Comparison of ENCODE assay signal across 8 mouse cellular contexts in genomic region chr15:81810150-81810549, GRCm38 (mm10). TPM values are rescaled to one million over a fixed set of nuclear protein-coding genes. Genes with fewer than 3 reads are reported as not detected.
DNase-seq lines count a peak whose midpoint lies in the region; ATAC-seq lines count a peak whose summit lies in the region.

No protein-coding gene starts in this region.

- H3K4me2 ChIP-seq in hindbrain, embryonic 11.5 days (replicated peaks; ENCODE audit: low read depth, low read length), result peak overlapping the region; percentile 65
- H3K4me2 ChIP-seq in lung, embryonic 15.5 days, result peak overlapping the region; percentile 94

- no peaks in the 10 kb centered on the region for H3K36me3 ChIP-seq in hindbrain, embryonic 11.5 days (ENCODE audit: control insufficient read depth, insufficient read depth, low read length)
- H3K36me3 ChIP-seq in lung, embryonic 15.5 days, result peaks cover 1% of the 10 kb centered on the region; the same call in 1 of the 2 replicates

- peaks cover 9% of the 10 kb centered on the region for H3K4me1 ChIP-seq in hindbrain, embryonic 11.5 days (replicated peaks; ENCODE audit: control insufficient read depth, insufficient read depth, low read length)
- H3K4me1 ChIP-seq in lung, embryonic 15.5 days, result peaks cover 64% of the 10 kb centered on the region

- peak overlapping the region; percentile 45 for H3K4me3 ChIP-seq in hindbrain, embryonic 11.5 days (ENCODE audit: low read depth, low read length)
- peak overlapping the region; percentile 83 for H3K4me3 ChIP-seq in lung, embryonic 15.5 days

- H3K9me3 ChIP-seq in hindbrain, embryonic 11.5 days (ENCODE audit: control insufficient read depth, low read length), result no peaks in the 10 kb centered on the region
- no peaks in the 10 kb centered on the region for H3K9me3 ChIP-seq in lung, embryonic 15.5 days

- peak; percentile 97 for DNase-seq in Muller cell, postnatal 12 days (ENCODE audit: inconsistent ontology term)
- DNase-seq in cerebellum, adult 9-10 months, result peak; percentile 93
- peak; percentile 76 to 83 for DNase-seq in frontal cortex, postnatal 10 days (ENCODE audit: low spot score in 2 of 2)
- peak; percentile 58 for DNase-seq in hindbrain, embryonic 11.5 days (ENCODE audit: low spot score)
- peak; percentile 90 for DNase-seq in layer of hippocampus, adult 9-11 months
- DNase-seq in retina, embryonic 14.5 days (ENCODE audit: low spot score), result peak; percentile 60
- DNase-seq in urinary bladder, adult 18-20 months (ENCODE audit: low spot score in 2 of 2), result peak; percentile 73 to 93

- no peak for ATAC-seq in hindbrain, embryonic 11.5 days (ENCODE audit: low FRiP score)
- ATAC-seq in lung, embryonic 15.5 days (ENCODE audit: borderline replicate concordance, extremely low read depth, low FRiP score, low TSS enrichment), result peak; percentile 56

- H3K27ac ChIP-seq in hindbrain, embryonic 11.5 days (ENCODE audit: low read depth, low read length), result peak overlapping the region; percentile 25; the same call in 1 of the 2 replicates
- peak overlapping the region; percentile 97 for H3K27ac ChIP-seq in lung, embryonic 15.5 days

- H3K9ac ChIP-seq in hindbrain, embryonic 11.5 days (ENCODE audit: low read depth, low read length), result peak overlapping the region; percentile 32
- peak overlapping the region; percentile 40 for H3K9ac ChIP-seq in lung, embryonic 15.5 days

- no peaks in the 10 kb centered on the region for H3K27me3 ChIP-seq in hindbrain, embryonic 11.5 days (ENCODE audit: control insufficient read depth, insufficient read depth, low read length)
- no peaks in the 10 kb centered on the region for H3K27me3 ChIP-seq in lung, embryonic 15.5 days

- WGBS in hindbrain, embryonic 11.5 days, result 2% methylated on average over 10 of the region's 10 CpGs
- WGBS in lung, embryonic 15.5 days, result 1% methylated on average over 10 of the region's 10 CpGs

RNA-seq across cellular contexts. Expression of gene Tef, which starts 7.9 kb away (rescaled TPM):
- 12.0 and 12.4 TPM in 2 replicates for polyA plus RNA-seq in hindbrain, embryonic 11.5 days (2014; fragmentation: Nextera tagmentation; extraction: Ambion mirVana)
- polyA plus RNA-seq in lung, embryonic 15.5 days (2015; fragmentation: Nextera tagmentation; extraction: Ambion mirVana), result 27.4 and 31.4 TPM in 2 replicates

RNA-seq across cellular contexts. Expression of gene Tob2, which starts 48.4 kb away (rescaled TPM):
- polyA plus RNA-seq in hindbrain, embryonic 11.5 days (2014; fragmentation: Nextera tagmentation; extraction: Ambion mirVana), result 10.5 and 12.5 TPM in 2 replicates
- 27.0 and 29.1 TPM in 2 replicates for polyA plus RNA-seq in lung, embryonic 15.5 days (2015; fragmentation: Nextera tagmentation; extraction: Ambion mirVana)
